Mouse (Mus musculus) hematopoietic stem cell, adult 5-6 weeks (primary cell): Measurements from ENCODE around the gene Zfp958. TPM values are rescaled to one million over a fixed set of nuclear protein-coding genes. Genes with fewer than 3 reads are reported as not detected.
A peak's percentile ranks its signal among the peaks of the same experiment; 100 is the strongest.

Source experiments
- ATAC-seq, 2 experiments: fragments of 125-278 bp in 1 of 2; replicated peaks in 1 of 2; 2 replicates each; pipeline ENCODE4 v1.8.0; 2016 to 2017; ENCODE audit warnings: inconsistent platforms in 2 of 2, mild to moderate bottlenecking in 2 of 2, moderate number of reproducible peaks in 2 of 2, low read depth in 1 of 2, moderate TSS enrichment in 1 of 2; ENCODE audit not compliant: low FRiP score in 2 of 2, poor library complexity in 2 of 2, severe bottlenecking in 2 of 2, insufficient read depth in 1 of 2, low TSS enrichment in 1 of 2
- total RNA-seq: library from RNA; stranded (forward); fragments of 172-1452, 232-1000 nt; gene quantifications from 2 replicates; pipeline ENCODE4 v1.2.3, GENCODE M21; 2017

Zfp958 gene
- total RNA-seq, 1 experiment from 2014 or later = 15.9 TPM

DNA sequence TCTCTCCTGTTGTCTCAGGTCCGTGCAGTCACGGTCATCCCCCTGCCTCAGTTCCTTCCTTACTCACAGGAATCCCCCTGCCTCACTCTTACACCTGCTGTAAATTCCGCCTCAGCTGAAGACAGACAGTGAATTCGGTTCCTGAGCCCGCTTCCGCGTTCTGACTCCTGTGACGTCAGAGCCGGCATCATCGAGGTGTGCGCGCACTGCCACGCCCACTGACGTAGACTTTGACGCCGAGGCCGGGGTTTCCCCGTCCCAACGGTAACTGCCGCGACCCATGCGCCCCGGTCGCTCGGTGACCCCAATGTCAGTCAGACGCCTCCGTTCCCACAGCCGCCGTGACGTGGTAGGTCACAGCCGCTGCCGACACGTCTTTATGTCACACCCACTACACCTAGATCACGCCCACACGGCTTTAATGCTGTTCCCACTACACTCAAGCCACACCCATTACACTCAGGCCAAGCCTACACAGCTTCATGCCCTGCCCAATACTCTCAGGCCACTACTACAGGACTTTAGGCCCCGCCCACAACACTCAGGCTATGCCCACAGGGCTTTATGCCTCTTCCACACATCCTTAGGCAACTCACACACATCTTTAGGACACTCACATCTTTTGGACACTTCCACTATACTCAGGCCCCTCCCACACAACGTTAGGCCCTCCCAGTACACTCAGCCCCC, 65.4 kb downstream of the Zfp958 start:
- peak; percentile 74 to 81 for ATAC-seq

DNA sequence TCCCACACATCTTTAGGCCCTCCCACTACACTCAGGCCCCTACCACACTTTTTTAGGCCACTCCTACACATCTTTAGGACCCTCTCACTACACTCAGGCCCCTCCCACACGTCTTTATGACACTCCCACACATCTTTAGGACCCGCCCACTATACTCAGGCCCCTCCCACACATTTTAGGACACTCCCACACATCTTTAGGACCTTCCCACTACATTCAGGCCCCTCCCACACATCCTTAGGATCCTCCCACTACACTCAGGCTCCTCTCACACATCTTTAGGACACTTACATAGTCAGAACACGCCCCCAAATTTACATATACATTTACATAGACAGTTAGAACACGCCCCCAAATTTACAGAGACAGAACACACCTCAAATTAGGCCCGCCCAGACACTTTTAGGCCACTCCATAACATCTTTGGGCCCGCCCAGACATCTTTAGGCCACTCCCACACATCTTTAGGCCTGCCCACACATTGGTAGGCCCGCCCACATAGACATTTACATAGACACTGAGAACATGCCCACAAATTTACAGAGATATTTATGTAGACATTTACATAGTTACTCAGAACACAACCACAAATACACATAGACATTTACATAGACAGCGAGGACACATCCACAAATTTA, 66.1 kb downstream of the Zfp958 start:
- no peak for ATAC-seq

DNA sequence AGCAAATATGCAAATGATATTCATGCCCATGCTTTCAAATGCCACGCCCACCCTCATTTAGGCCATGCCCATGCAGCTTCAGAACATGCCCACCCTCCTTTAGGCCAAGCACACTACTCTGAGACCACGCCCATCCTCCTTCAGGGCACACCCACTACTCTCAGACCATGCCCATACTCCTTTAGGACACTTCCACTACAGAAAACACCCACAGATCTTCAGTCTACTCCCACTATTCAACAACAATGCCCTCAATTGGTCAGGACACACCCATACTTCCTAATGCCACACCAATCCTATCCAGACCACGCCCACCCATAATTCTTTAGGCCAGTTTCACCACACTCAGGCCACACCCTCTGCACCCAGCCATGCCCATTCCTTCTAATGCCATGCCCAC, 66.8 kb downstream of the Zfp958 start:
- ATAC-seq = no peak

Other genes starting within 250 kb of the Zfp958 start
- 13.3 and 18.8 TPM in 2 replicates for gene Cers4, start 120.1 kb upstream of the Zfp958 start, total RNA-seq
- gene Shcbp1, start 166.4 kb downstream of the Zfp958 start, total RNA-seq = 38.8 and 47.0 TPM in 2 replicates